Mouse (Mus musculus) CH12.LX (cell line): ENCODE results near the gene Dennd2a. TPM values are rescaled to one million over a fixed set of nuclear protein-coding genes. Genes with fewer than 3 reads are reported as not detected.
A peak's percentile ranks its signal among the peaks of the same experiment; 100 is the strongest.

Experiments used
- DNase-seq: peaks from one replicate; pipeline ENCODE4 v3.0.0-alpha.2; 2013; ENCODE audit errors: extremely low read depth
- H3K27ac ChIP-seq: 2 replicates; pipeline ENCODE4 v1.5.1; 2012; ENCODE audit warnings: low read depth, mild to moderate bottlenecking, control low read depth, moderate library complexity; ENCODE audit not compliant: insufficient read depth
- H3K27me3 ChIP-seq: replicated peaks from 2 replicates; pipeline ENCODE3; 2012; ENCODE audit warnings: inconsistent platforms
- H3K36me3 ChIP-seq, 2 experiments: replicated peaks in 1 of 2; 2 replicates each; pipeline versions ENCODE3 to v1.6.1; 2012; ENCODE audit warnings: inconsistent platforms in 1 of 2, low read length in 1 of 2, mild to moderate bottlenecking in 1 of 2, mixed read lengths in 1 of 2, moderate library complexity in 1 of 2; ENCODE audit not compliant: control insufficient read depth in 1 of 2, insufficient read depth in 1 of 2
- H3K4me1 ChIP-seq, 2 experiments: 2 replicates each; pipeline ENCODE4 v1.6.1; 2012; ENCODE audit warnings: inconsistent platforms in 1 of 2, moderate library complexity in 1 of 2; ENCODE audit not compliant: insufficient read depth in 2 of 2, control insufficient read depth in 1 of 2
- H3K4me2 ChIP-seq: 2 replicates; pipeline ENCODE4 v1.6.1; 2012; ENCODE audit warnings: low read depth, mild to moderate bottlenecking, control low read depth; ENCODE audit not compliant: poor library complexity, insufficient read depth, severe bottlenecking
- H3K4me3 ChIP-seq, 3 experiments: fragments of 150-350 bp in 1 of 3; sonication (generic) in 1 of 3; replicated peaks in 1 of 3; 2 replicates each; pipeline versions ENCODE3 to v1.5.1; 2011 to 2012; ENCODE audit warnings: low read depth in 2 of 3, low read length in 2 of 3, mild to moderate bottlenecking in 2 of 3, moderate library complexity in 2 of 3, control low read depth in 1 of 3, improper control_type of control experiment in 1 of 3, inconsistent platforms in 1 of 3, mixed read lengths in 1 of 3; ENCODE audit not compliant: poor library complexity in 1 of 3
- H3K79me2 ChIP-seq: replicated peaks from 2 replicates; pipeline ENCODE4 v1.6.1; 2012; ENCODE audit warnings: mild to moderate bottlenecking, moderate library complexity; ENCODE audit not compliant: control insufficient read depth, poor library complexity, insufficient read depth, severe bottlenecking; ENCODE audit errors: extremely low read depth
- H3K9ac ChIP-seq: 2 replicates; pipeline ENCODE4 v1.6.1; 2012; ENCODE audit warnings: low read depth, mild to moderate bottlenecking, control low read depth, moderate library complexity; ENCODE audit not compliant: insufficient read depth
- H3K9me3 ChIP-seq: replicated peaks from 2 replicates; pipeline ENCODE3; 2012; ENCODE audit warnings: low read length, inconsistent platforms, mixed read lengths
- CHD1 ChIP-seq: IDR thresholded peaks from 2 replicates; pipeline ENCODE4 v1.6.1; 2012; ENCODE audit warnings: low read depth, low read length, improper control_type of control experiment, inconsistent platforms
- CHD2 ChIP-seq: IDR thresholded peaks from 2 replicates; pipeline ENCODE4 v1.6.1; 2011; ENCODE audit warnings: low read length, improper control_type of control experiment
- E2F4 ChIP-seq: IDR thresholded peaks from 2 replicates; pipeline ENCODE4 v1.6.1; 2011; ENCODE audit warnings: low read depth, low read length, improper control_type of control experiment; ENCODE audit not compliant: insufficient replicate concordance
- ELF1 ChIP-seq: IDR thresholded peaks from 2 replicates; pipeline ENCODE4 v1.6.1; 2014; ENCODE audit warnings: low read depth, mild to moderate bottlenecking, inconsistent platforms, low read length, improper control_type of control experiment
- ETS1 ChIP-seq: conservative IDR thresholded peaks from 2 replicates; pipeline ENCODE4 v1.6.1; 2012; ENCODE audit warnings: low read depth, mild to moderate bottlenecking, inconsistent platforms, low read length, improper control_type of control experiment, moderate library complexity
- KAT2A ChIP-seq: IDR thresholded peaks from 2 replicates; pipeline ENCODE4 v1.6.1; 2012; ENCODE audit warnings: low read length, improper control_type of control experiment, inconsistent platforms; ENCODE audit not compliant: insufficient replicate concordance
- MAX ChIP-seq: IDR thresholded peaks from 2 replicates; pipeline ENCODE4 v1.6.1; 2011; ENCODE audit warnings: low read length, improper control_type of control experiment
- MEF2A ChIP-seq: IDR thresholded peaks from 2 replicates; pipeline ENCODE4 v1.6.1; 2014; ENCODE audit warnings: low read depth, mild to moderate bottlenecking, inconsistent platforms, low read length, improper control_type of control experiment, borderline replicate concordance
- MXI1 ChIP-seq: IDR thresholded peaks from 2 replicates; pipeline ENCODE4 v1.6.1; 2011; ENCODE audit warnings: mild to moderate bottlenecking, low read depth, low read length, improper control_type of control experiment
- MYC ChIP-seq: IDR thresholded peaks from 2 replicates; pipeline ENCODE4 v1.6.1; 2011; ENCODE audit warnings: low read depth, mild to moderate bottlenecking, improper control_type of control experiment, low read length
- NELFE ChIP-seq: IDR thresholded peaks from 2 replicates; pipeline ENCODE4 v1.6.1; 2011; ENCODE audit warnings: low read depth, low read length, improper control_type of control experiment
- PAX5 ChIP-seq: IDR thresholded peaks from 2 replicates; pipeline ENCODE4 v1.6.1; 2012; ENCODE audit warnings: low read length, inconsistent platforms, mixed read lengths
- POLR2A ChIP-seq: IDR thresholded peaks from 2 replicates; pipeline ENCODE4 v1.6.1; 2011; ENCODE audit warnings: low read depth, mild to moderate bottlenecking, improper control_type of control experiment, low read length
- RCOR1 ChIP-seq: conservative IDR thresholded peaks from 2 replicates; pipeline ENCODE4 v1.6.1; 2012; ENCODE audit warnings: low read depth, mild to moderate bottlenecking, inconsistent platforms, low read length, improper control_type of control experiment
- SIN3A ChIP-seq: IDR thresholded peaks from 2 replicates; pipeline ENCODE4 v1.6.1; 2012; ENCODE audit warnings: low read length, improper control_type of control experiment, inconsistent platforms
- SMC3 ChIP-seq: IDR thresholded peaks from 2 replicates; pipeline ENCODE4 v1.6.1; 2011; ENCODE audit warnings: low read depth, low read length, improper control_type of control experiment
- TCF12 ChIP-seq: IDR thresholded peaks from 2 replicates; pipeline ENCODE4 v1.6.1; 2014; ENCODE audit warnings: low read depth, mild to moderate bottlenecking, inconsistent platforms, low read length, improper control_type of control experiment
- UBTF ChIP-seq: IDR thresholded peaks from 2 replicates; pipeline ENCODE4 v1.6.1; 2012; ENCODE audit warnings: low read depth, mild to moderate bottlenecking, inconsistent platforms, low read length, improper control_type of control experiment, moderate library complexity
- dilution Hi-C: fragments of 300-500 bp; cut with MboI; formaldehyde crosslinking; loops from 2 replicates; pipeline ENCODE4 v1.14.3; 2020; ENCODE audit warnings: low sequenced_read_pairs; ENCODE audit not compliant: extremely low pct_unique_long_range_greater_than_20kb, extremely low pct_ligation_motif_present
- in situ Hi-C: fragments of 300-500 bp; cut with MboI; formaldehyde crosslinking; loops from 3 replicates; pipeline ENCODE4 v1.14.3; 2019; ENCODE audit warnings: low sequenced_read_pairs, low pct_ligation_motif_present, low pct_unique_long_range_greater_than_20kb, mixed read lengths
- polyA plus RNA-seq: library from polyadenylated mRNA; unstranded; fragments of >175 nt; gene quantifications from 2 replicates; pipeline ENCODE4 v1.2.1, GENCODE M21; 2012; ENCODE audit warnings: low read depth; ENCODE audit not compliant: insufficient read length
- total RNA-seq, 2 experiments: library from RNA; depleted of rRNA; stranded (reverse); fragments of 300-350 nt in 1 of 2; fragments of >200 nt in 1 of 2; gene quantifications; 2 replicates each; pipeline ENCODE4 v1.2.3; 2012 to 2014

Dennd2a gene
- total and polyA plus RNA-seq, 3 experiments = 3.7 to 10.6 (median 9.1) TPM

DNA sequence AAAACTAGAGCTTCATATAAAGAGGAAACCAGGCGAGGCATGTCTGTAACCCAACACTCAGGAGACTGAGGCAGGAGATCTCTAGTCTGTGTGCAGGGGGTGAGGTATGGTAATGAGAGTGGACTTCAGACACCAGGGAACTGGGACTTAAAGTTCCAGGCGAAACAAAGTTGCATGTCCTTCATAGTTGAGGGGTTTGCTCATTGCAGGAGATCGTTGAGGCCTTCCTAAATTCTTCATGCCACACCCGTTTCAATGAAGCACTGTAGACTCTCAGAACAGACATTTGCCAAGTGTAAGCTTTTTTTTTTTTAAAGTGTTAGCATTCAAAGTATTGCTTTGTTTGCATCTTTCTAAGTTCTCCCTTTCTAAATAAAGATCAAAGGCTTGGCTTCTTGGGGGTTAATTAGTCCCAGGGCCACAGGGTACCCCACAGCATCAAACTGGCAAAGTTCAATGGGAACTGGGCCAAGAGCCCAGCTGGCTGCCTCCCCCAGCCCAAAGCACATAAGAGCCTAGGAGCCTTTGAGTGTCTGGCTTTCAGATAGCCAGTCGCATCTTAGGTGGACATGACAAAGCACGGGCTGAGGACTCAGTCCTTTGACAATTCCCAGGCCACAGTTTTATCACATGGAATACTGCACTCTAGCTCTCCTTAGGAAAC, 1.7 kb upstream of the Dennd2a start:
- Histone ChIP-seq H3K4me3 (no peak overlapping the region), H3K36me3 (no peaks in the 10 kb centered on the region), H3K4me2 (no peak overlapping the region), H3K27ac (no peak overlapping the region), H3K27me3 (peaks cover 17% of the 10 kb centered on the region), H3K4me1 (peaks cover 0 to 13% of the 10 kb centered on the region in 2 experiments; a peak in 2 of 4 replicates), H3K79me2 (no peaks in the 10 kb centered on the region), H3K9ac (no peak overlapping the region), H3K9me3 (no peaks in the 10 kb centered on the region)
- DNase-seq = no peak
- TF ChIP-seq POLR2A = no peak
- TF ChIP-seq ELF1 = no peak
- no peak for TF ChIP-seq PAX5
- in situ Hi-C loops (no loop called here), dilution Hi-C loops (loop anchor here (25.0 kb wide), 1 partner anchor 97 kb away; no protein-coding TSS in a partner anchor)

GRCm38 (mm10) chr6:39556900-39557659, 587 bp downstream of the Dennd2a start:
- peaks cover 2% of the 10 kb centered on the region for H3K9me3 ChIP-seq
- TF ChIP-seq UBTF (0 out of 2 replicates have a peak, but pooled peaks have one; percentile 57), SIN3A (0 out of 2 replicates have a peak, but pooled peaks have one; percentile 18), MXI1 (no peak)
- no peak overlapping the region for H3K27ac ChIP-seq
- dilution Hi-C loops (loop anchor here (25.0 kb wide), 1 partner anchor 95 kb away; no protein-coding TSS in a partner anchor), in situ Hi-C loops (no loop called here)
- peak overlapping the region; percentile 45; the same call in 1 of the 2 replicates for H3K4me2 ChIP-seq
- no peaks in the 10 kb centered on the region for H3K79me2 ChIP-seq
- peaks cover 17% of the 10 kb centered on the region for H3K27me3 ChIP-seq
- no peaks in the 10 kb centered on the region for H3K36me3 ChIP-seq
- no peak for DNase-seq
- peaks cover 0 to 24% of the 10 kb centered on the region in 2 experiments; a peak in 3 of 4 replicates for H3K4me1 ChIP-seq
- H3K9ac ChIP-seq = peak overlapping the region; percentile 64
- H3K4me3 ChIP-seq = peak overlapping the region; percentile 42 to 69 (median 45)

DNA sequence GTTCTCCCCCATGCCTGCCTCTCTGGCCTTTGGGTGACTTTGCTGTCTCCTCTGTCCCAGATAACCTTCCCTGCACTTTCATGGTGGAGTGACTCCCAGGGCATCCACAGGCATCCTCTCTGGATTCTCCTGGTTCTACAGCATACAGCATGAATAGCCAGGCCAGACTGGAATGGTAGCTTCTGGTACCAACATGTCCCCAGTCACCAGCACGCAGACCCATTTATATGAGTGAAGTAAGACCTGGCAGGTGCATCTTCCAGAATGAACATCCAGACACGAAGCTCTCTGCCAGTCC, 2.1 kb downstream of the Dennd2a start:
- Histone ChIP-seq H3K4me1 (peaks cover 0 to 31% of the 10 kb centered on the region in 2 experiments; a peak in 3 of 4 replicates), H3K4me3 (no peak overlapping the region), H3K27me3 (peaks cover 17% of the 10 kb centered on the region), H3K9me3 (peaks cover 2% of the 10 kb centered on the region), H3K4me2 (no peak overlapping the region), H3K36me3 (no peaks in the 10 kb centered on the region), H3K27ac (no peak overlapping the region), H3K9ac (no peak overlapping the region), H3K79me2 (no peaks in the 10 kb centered on the region; the same call in 1 of the 2 replicates)
- in situ Hi-C loops (no loop called here), dilution Hi-C loops (loop anchor here (25.0 kb wide), 1 partner anchor 93 kb away; no protein-coding TSS in a partner anchor)
- no peak for DNase-seq
- TF ChIP-seq SMC3 (no peak), NELFE (no peak), CHD1 (no peak), TCF12 (no peak), SIN3A (no peak), CHD2 (no peak), E2F4 (no peak), RCOR1 (no peak), KAT2A (no peak), MYC (no peak), MAX (no peak), MEF2A (no peak), POLR2A (no peak), ETS1 (no peak)
